Mouse (Mus musculus) cerebellum, postnatal 25 days (tissue): ENCODE results near the gene Marc2.

Source experiments
- DNase-seq, 2 experiments: peaks; one replicate each; pipeline ENCODE4 v3.0.0; 2021; ENCODE audit warnings: mixed read lengths in 2 of 2

Marc2 gene

DNA sequence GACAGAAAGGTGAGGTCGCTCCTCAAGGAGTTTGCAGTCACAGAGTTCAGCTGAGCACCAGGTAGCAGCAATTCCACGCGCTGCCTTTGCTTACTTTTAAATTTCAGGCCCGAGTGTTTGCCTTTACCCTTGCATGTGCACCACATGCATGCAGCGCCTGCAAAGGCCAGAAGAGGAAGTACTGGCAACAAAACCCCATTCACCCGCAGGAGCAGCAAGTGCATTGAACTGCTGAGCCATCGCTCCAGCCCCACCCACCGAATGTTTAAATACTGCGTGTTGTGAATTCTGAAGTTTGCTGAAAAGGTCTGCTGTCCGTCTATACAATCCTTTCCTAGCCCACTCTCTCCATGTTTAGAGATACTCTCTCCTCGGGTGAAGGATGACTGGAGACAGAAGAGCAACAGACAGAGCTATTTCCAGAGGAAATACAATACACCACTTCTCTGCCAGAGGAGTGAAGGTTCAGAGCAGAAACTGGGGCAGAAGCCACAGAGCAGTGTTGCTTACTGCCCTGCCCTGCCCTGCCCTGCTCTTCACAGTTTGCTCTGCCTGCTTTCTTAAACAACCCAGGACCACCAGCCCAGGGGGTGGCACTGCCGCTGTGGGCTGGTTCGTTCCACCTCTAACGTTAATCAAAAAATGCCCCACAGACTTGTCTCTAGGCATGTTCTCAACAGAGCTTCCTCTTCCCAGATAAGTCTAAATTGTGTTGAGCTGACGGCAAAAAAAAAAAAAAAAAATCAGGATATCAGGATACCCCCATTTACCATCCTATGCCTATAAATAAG lies 38.4 kb downstream of the Marc2 start:
- no peak for DNase-seq

DNA sequence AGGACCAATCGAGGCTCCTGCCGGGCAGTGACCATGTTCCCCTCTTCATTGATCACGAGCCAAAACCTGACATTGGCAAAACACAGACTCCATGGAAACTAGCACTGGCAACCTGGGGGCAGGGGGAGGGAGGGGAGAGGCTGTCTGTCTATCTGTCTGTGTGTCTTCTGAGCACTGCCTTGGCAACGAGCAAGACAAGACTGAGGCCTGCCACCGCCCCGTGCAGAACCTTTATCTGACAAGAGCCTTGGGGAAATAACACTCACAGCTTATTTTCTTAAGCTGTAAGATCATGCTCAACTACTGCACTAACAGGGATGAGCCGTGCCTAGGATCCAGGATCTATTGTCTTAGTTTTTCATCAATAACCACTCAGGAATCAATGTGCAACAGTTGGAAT lies 39.1 kb downstream of the Marc2 start:
- no peak for DNase-seq

DNA sequence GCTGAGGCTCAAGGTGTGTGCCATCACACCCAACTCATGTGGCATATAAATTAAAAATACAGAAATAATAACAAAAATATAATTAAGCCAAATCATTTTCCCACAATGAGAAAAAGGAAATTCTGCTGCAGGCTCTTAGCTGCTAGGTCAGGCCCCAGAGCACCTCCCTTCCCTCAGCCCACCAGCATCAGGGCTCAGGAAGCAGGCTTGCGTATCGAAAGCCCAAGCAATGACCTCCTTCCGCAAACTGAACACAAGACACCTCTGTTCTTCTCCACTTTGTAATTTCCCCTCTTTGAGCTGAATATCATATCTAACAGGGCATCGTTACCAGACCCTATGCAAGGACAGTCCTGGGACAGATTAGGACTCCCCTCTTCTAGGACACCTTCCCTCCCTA lies 40.5 kb downstream of the Marc2 start:
- DNase-seq: no peak

DNA sequence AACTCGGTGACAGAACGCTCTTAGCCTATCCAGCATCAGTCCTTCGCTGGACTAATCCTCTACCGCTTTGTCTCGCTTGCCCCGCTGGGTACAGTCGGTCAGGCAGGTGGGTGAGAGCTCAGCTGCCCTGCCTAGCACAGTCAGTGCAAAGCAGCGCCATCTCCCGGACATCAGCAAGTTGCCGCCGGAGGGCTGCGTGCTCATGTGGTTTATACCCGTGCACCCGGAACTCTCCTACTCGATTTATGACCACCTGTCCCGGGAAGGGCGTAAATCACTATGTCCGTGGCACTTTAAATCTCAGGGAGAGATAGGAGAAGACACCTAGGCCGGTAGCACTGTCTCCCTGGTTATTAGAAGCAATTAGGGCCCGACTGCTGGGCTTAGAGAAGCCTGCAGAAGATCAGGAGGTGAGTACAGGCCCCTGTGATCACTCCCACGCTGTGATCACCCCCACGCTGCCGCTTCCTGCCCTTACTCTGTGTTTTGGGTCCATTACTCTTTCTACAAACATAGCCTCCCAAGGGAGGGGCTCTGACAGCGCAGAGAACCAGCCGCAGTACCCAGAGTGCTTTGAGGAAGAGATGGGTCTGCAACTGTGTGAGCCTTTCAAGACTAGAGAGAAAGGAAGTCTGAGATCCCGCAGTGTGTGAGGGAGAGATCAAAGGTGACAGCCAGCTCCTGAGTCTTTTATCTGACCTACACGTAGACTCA lies 52.9 kb downstream of the Marc2 start:
- peak; percentile 23 to 63 for DNase-seq

DNA sequence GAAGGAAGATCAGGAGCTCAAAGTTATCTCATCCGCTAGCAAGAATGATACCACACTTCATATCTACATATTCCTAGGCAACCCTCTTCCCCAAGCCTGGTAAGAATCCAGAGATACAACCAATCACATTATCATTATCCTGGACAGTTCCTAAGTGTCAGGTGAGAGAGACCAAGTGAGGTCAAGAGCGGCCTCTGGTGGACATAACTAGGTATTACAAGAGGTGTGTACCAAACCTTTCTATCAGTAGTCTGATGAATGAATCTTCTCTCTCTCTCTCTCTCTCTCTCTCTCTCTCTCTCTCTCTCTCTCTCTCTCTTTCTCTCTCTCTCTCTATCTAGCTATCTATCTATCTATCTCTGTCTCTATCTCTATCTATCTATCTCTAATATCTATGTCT lies 55.1 kb downstream of the Marc2 start:
- peak; percentile 23 to 62 for DNase-seq

DNA sequence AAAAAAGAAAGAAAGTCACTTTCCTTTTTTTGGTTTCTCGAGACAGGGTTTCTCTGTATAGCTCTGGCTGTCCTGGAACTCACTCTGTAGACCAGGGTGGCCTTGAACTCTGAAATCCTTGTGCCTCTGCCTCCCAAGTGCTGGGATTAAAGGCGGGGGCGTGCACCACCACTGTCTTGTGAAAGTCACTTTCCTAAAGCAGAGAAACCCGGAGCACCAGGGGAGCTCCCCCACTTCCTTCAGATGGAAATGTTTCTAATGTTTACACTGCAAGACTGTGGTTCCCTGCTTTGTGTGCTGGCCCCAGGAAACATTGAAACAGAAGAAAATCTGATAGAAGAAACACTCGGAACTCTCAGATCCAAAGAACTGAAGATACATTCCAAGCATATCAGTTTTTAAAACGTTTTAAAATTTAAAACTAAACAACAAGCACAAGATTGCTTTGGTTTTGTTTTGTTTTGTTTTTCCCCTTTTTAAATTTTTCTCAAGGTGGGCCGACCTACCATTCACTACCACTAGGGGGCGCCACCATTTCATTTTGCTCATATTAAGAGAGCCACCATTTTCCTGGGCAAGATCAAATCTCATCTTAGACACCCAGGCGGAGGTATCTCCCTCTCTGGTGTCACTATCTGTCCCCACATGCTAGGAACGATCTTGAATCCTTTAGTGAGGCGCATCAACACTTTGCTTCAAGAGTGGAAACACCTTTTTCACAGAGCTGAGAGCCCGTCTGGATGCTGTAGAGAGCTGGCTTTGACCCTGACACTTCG lies 59.7 kb downstream of the Marc2 start:
- no peak for DNase-seq

DNA sequence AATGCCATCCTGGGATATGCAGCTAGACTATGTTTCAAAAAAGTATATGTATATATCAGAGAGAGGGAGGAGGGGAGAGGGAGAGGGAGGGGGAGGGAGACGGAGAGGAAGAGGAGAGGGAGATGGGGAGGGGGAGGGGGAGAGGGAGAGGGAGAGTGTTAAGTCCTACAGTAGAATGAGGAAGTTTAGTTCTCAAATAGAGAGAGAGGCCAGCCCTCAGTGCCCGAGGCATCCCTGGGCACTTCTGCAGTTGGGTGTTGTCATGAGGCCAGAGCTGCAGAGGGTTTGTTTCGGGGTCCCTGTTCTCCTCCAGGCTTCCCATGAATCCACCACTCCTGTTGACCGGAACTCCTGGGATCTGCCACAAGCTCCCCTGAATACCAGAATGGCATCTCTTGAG lies 62.6 kb downstream of the Marc2 start:
- no peak for DNase-seq

DNA sequence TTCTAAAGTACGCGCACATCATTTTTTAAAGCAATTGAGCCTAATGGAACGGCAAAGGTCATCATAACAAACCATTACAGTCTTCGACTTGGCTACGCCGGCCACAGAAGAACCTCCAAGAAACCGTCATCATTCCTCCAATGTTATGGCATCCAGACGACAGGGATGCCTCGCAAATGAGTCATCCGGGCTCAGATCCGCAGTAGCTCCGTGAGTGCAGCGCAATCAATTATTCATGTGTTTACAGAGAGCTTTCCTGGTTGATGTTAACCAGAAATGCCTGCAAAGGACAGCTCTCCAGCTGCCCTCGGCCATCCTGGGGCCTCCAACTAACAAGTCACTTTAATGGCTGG lies 64.1 kb downstream of the Marc2 start:
- no peak for DNase-seq

DNA sequence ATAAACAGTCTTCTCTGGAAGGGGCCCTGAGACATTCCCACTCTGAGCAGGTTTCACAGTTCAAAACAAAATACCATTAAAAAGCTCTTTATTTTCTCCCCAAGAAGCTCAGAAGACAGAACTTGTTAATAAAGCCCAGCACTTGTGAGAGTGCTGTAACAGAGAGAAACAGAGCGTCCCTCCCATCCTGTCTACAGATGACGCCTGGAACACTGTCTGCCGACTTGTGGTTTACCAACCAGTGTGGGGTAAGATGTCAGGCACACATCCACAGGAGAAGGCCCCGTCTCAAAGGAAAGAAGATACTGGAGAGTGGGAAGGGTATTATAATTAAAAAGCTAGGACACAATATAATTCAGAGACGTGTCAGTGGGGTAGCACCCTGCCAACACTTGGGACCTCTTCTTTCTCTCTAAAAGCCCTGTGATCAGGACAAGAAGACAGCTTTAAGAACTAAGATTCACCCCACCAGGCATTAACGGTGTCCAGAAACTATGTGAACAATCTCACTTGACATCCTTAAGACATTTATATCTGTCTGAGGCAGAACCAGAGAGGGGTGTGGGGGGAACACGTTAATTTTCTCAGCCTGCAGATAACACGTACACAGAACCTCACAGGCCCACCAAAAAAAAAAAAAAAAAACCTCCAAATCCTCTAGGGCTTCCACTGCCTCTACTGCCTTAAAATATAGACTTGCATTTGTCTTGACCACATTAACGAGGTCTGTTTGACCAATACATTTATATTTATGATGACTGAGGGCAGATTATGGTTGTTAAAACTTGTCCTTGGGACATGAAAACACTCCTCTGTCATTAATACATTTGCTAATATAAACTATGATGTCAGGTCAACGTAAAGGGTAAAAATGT lies 64.7 kb downstream of the Marc2 start:
- DNase-seq: no peak

DNA sequence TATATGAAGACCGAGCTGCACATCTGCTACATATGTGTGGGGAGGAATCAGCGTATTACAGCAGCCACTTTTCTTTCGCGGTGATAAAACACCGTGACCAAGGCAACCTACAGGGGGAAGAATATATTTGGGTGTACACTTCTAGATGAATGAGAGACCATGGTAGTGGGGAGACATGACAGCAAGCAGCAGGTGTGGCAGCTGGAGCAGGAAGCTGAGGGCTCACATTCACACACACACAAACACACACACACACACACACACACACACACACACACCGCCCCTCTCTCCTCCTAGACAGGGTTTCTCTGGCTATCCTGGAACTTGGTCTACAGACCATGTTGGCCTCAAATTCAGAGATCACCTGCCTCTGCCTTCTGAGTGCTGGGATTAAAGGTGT lies 68.1 kb downstream of the Marc2 start:
- no peak for DNase-seq

DNA sequence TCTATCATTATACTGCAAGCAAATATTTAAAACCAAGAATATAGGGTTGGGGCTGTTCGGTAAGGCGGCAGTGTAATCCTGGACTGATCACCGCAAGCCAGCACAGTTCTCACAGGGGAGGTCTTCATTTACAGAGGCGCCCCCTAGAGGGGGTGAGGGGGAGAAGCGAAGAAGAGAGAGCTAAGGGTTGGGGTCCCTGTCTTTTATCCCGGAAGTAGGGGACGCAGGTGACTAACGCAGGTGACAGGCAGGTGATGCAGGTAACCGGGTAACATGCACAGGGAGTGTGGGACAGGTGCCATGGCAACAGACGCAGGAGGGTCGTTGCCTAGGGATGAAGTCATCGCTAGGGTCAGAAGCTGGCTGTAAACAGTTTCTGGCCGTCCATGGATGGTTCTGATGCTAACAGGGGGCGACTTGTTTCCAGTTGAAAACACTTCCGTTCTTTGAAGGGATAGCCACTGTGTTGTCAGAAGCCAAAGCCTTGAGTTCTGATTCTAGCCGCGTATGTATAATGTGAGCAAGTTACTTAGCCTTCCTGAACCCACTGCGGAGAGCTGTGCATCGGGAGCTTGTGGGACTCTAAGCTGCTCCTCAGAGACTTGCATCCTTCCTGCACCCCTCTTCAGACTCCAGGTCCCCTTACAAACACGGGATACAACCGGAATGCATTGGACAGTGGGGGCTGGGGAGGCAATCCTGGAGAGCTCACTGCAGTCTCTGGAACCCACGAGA lies 69.0 kb downstream of the Marc2 start:
- no peak for DNase-seq

DNA sequence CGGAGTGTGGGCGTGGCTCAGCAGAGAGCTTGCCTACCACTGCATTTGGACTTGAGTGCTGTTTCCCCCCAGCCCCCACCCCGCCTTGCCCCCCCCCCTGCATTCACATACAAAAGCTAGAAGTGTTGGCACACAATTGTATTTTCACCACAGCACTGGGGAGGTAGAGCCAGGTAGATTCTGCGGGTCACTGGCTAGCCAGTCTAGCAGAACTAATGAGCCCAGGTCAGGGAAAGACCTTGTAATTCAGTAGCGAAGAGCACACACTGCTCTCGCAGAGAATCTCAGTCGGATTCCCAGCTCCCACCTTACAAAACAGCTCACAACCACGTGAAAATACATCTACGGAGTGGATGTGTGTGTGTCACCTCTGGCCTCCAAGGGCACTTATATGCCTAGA lies 71.0 kb downstream of the Marc2 start:
- DNase-seq: no peak

DNA sequence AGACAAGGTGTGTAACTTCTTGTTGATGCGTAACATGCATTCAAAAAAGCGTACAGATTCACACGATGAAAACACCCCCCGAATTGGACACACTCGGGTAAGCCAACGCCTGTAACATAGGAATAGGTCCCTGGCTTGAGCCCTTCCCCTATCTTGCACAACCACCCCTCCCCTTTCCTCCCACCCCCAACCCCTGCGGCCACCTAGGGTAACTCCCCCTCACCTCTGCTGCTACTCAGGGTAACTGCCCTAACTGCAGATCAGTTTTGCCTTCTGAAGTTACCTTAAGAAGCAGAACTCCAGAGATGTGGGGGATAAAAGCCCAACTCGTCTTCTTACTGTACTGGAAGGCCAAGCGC lies 74.4 kb downstream of the Marc2 start:
- DNase-seq: no peak

DNA sequence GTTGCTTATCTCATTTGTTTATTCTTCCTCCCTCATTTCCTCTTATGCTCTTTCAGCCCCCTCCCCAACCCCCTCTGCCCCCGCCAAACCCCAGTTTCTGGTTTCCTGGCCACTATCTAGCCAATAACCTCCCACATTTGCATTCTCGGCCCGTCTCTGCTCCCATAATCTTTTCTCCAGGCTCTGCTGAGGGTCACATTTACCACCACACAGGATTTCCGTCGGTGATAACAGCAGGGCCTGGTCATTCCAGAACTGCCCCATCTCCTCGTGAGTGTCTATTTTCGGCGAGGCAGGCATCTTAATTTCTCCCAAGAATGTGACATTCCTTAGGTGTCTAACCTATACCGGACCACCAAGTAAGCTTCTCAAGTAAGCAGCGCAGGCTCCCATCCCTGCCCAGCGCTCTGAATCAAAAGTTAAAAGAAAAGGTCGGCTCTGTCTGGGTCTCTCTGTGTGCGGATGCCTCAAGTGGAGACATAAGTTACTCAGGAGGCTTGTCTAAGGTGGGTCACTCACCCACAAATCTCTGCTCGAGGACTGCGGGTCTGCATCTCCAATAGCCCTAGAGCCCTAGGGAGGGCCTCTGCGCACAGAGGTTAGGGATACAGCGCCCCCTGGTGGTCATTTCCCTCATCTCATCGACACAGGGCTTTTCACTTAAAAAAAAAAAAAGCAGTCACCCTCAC lies 74.9 kb downstream of the Marc2 start:
- peak; percentile 68 to 83 for DNase-seq

DNA sequence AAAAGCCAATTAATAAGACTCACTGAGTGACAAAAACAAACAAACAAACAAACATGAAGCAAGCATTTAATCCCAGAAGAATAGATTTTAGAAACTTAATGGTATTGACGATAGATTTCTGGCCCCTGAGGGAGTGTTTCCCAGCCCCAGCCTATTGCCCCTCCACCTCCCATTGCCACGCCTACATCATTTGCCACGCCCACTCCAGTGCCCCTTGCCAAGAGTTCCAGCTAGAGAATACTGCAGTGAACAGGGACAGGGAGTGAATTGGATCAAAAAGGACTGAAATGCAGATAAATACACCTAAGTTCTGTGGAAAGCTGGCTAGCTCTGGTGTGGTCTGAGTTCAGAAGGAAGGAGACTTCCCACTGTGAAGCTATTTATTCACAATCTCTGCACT lies 82.4 kb downstream of the Marc2 start:
- DNase-seq: no peak
